Mouse (Mus musculus) stomach, embryonic 14.5 days (tissue): ENCODE measurements around the gene Wwc2. TPM values are rescaled to one million over a fixed set of nuclear protein-coding genes. Genes with fewer than 3 reads are reported as not detected.

ENCODE experiments used
- polyA plus RNA-seq: library from polyadenylated mRNA; unstranded; fragments of >200 nt; fragmentation: Nextera tagmentation; extraction: Ambion mirVana; gene quantifications from 2 replicates; pipeline ENCODE4 v1.2.1, GENCODE M21; 2014

Wwc2 gene
- polyA plus RNA-seq, 1 experiment from 2014 or later, result 12.0 TPM

Other genes starting within 250 kb of the Wwc2 start
- gene Cldn24, start 168.8 kb downstream of the Wwc2 start, polyA plus RNA-seq, result not detected in 2 replicates
- gene Cldn22, start 166.4 kb downstream of the Wwc2 start, polyA plus RNA-seq, result not detected in 2 replicates
- gene Dctd, start 108.2 kb upstream of the Wwc2 start, polyA plus RNA-seq, result 38.5 and 39.2 TPM in 2 replicates